Mouse (Mus musculus): ENCODE results near the gene Olfr324.

The Olfr324 gene

GRCm38 (mm10) chr11:58634878-58635277 is 40.0 kb downstream of the Olfr324 start:
- no peak for DNase-seq (ENCODE audit: low read depth, low spot score)

- peak; percentile 2 for DNase-seq (ENCODE audit: low read depth, low spot score)
Observed at GRCm38 (mm10) chr11:58636376-58636977, 41.6 kb downstream of the Olfr324 start.

GRCm38 (mm10) chr11:58638176-58638701 is 43.3 kb downstream of the Olfr324 start:
- no peak for DNase-seq (ENCODE audit: low read depth, low spot score)

GRCm38 (mm10) chr11:58640272-58640867 is 45.5 kb downstream of the Olfr324 start, which contains the start of gene Trim58:
Trim58 (plus strand) TSS chr11:58640465.
- DNase-seq (ENCODE audit: low read depth, low spot score), result no peak

- no peak for DNase-seq (ENCODE audit: low read depth, low spot score)
Observed at GRCm38 (mm10) chr11:58641057-58641456, 46.1 kb downstream of the Olfr324 start.

GRCm38 (mm10) chr11:58641638-58642358 is 46.9 kb downstream of the Olfr324 start:
- DNase-seq (ENCODE audit: low read depth, low spot score), result no peak

- no peak for DNase-seq (ENCODE audit: low read depth, low spot score)
Observed at GRCm38 (mm10) chr11:58643350-58643749, 48.4 kb downstream of the Olfr324 start.
